Comparison of ENCODE assay signal across 14 mouse cellular contexts in genomic region chr7:141584048-141584841, GRCm38 (mm10). TPM values are rescaled to one million over a fixed set of nuclear protein-coding genes. Genes with fewer than 3 reads are reported as not detected.
A peak's percentile ranks its signal among the peaks of the same experiment; 100 is the strongest.
DNase-seq lines count a peak whose midpoint lies in the region; ATAC-seq and TF ChIP-seq lines count a peak whose summit lies in the region.
"Had no signal": no experiment of that assay in that cellular context is flagged by ENCODE, and none has a peak within 500 bp of the region (broad histone marks: within the 10 kb centered on the region; RNA-seq: fewer than 3 reads in every experiment).

No protein-coding gene starts in this region.

- H3K27ac ChIP-seq in kidney, postnatal 0 days: no peak overlapping the region
- H3K27ac ChIP-seq in MEL (ENCODE audit: control insufficient read depth, low read depth, low read length): no peak overlapping the region
- H3K27ac ChIP-seq in liver, embryonic 13.5 days: peak overlapping the region; percentile 98
- H3K27ac ChIP-seq: hindbrain, embryonic 10.5 days; kidney, embryonic 15.5 days; limb, embryonic 15.5 days had no signal

- TF ChIP-seq POLR2A in MEL (IDR thresholded peaks at IDR 0.05; ENCODE audit: control insufficient read depth in 1 of 2, insufficient read depth in 1 of 2, low read depth in 1 of 2, low read length in 2 of 2, poor library complexity in 1 of 2): no peak

- TF ChIP-seq EP300 in MEL (IDR thresholded peaks at IDR 0.05; ENCODE audit: low read depth in 1 of 2, low read length in 2 of 2): no peak

- no peak for DNase-seq in kidney, postnatal 0 days (ENCODE audit: low spot score)
- DNase-seq in kidney, postnatal 4 days: no peak
- peak; percentile 50 for DNase-seq in MEL (ENCODE audit: low read depth, low spot score)
- peak; percentile 17 for DNase-seq in liver, embryonic 13.5 days
- DNase-seq in gastrocnemius, postnatal 10 days: no peak
- DNase-seq in right cerebral cortex, postnatal 25 days: no peak
- DNase-seq: adrenal gland, adult 8-10 months had no signal

- TF ChIP-seq RAD21 in MEL (IDR thresholded peaks at IDR 0.05; ENCODE audit: low read depth, low read length): no peak

- no peak overlapping the region for H3K4me2 ChIP-seq in kidney, postnatal 0 days (ENCODE audit: low read length)
- H3K4me2 ChIP-seq in liver, embryonic 13.5 days: peak overlapping the region; percentile 63
- H3K4me2 ChIP-seq: heart, embryonic 12.5 days; kidney, embryonic 15.5 days; limb, embryonic 15.5 days had no signal

- WGBS in kidney, postnatal 0 days: 91% methylated on average over 4 of the region's 5 CpGs
- WGBS in liver, embryonic 13.5 days (ENCODE audit: insufficient replicate concordance): 72% methylated on average over 4 of the region's 5 CpGs

- H3K9ac ChIP-seq in kidney, postnatal 0 days (ENCODE audit: low read depth, low read length): no peak overlapping the region
- H3K9ac ChIP-seq in MEL (ENCODE audit: control insufficient read depth, low read depth, low read length, poor library complexity, severe bottlenecking): no peak overlapping the region
- H3K9ac ChIP-seq in liver, embryonic 13.5 days: peak overlapping the region; percentile 72
- H3K9ac ChIP-seq: heart, embryonic 12.5 days; kidney, embryonic 15.5 days; limb, embryonic 15.5 days had no signal

- peak; percentile 34; the same call in 1 of the 2 replicates for TF ChIP-seq CTCF in kidney, postnatal 0 days (IDR thresholded peaks at IDR 0.05; ENCODE audit: low read depth)
- TF ChIP-seq CTCF in E14TG2a.4 (conservative IDR thresholded peaks at IDR 0.05; ENCODE audit: low read length) (peak; percentile 26; the same call in 1 of the 2 replicates), MEL (IDR thresholded peaks at IDR 0.05 in 2 of 3, conservative IDR thresholded peaks at IDR 0.05 in 1 of 3; ENCODE audit: control insufficient read depth in 1 of 3, insufficient read depth in 1 of 3, low read depth in 2 of 3, low read length in 3 of 3, poor library complexity in 1 of 3, severe bottlenecking in 1 of 3) (peak; percentile 36 to 52 (median 37))

- no peak for ATAC-seq in kidney, postnatal 0 days (replicated peaks; ENCODE audit: low FRiP score, low read depth)
- ATAC-seq in liver, embryonic 13.5 days (ENCODE audit: low read depth): no peak

- no peaks in the 10 kb centered on the region for H3K9me3 ChIP-seq in kidney, postnatal 0 days (replicated peaks; ENCODE audit: low read length)
- no peaks in the 10 kb centered on the region for H3K9me3 ChIP-seq in E14TG2a.4 (ENCODE audit: low read length)
- H3K9me3 ChIP-seq in MEL (replicated peaks; ENCODE audit: insufficient read depth, low read length): no peaks in the 10 kb centered on the region
- H3K9me3 ChIP-seq in liver, embryonic 13.5 days (replicated peaks): no peaks in the 10 kb centered on the region
- H3K9me3 ChIP-seq: G1E; heart, embryonic 12.5 days; hindbrain, embryonic 10.5 days; kidney, embryonic 15.5 days; limb, embryonic 15.5 days; megakaryocyte, embryonic 14.5 days had no signal

- H3K4me3 ChIP-seq in kidney, postnatal 0 days (replicated peaks; ENCODE audit: low read depth, low read length): no peak overlapping the region
- no peak overlapping the region for H3K4me3 ChIP-seq in E14TG2a.4 (replicated peaks; ENCODE audit: low read length)
- H3K4me3 ChIP-seq in MEL (ENCODE audit: control insufficient read depth in 1 of 2, insufficient read depth in 1 of 2, low read depth in 2 of 2, low read length in 2 of 2): no peak overlapping the region
- 0 out of 2 replicates have a peak overlapping the region, but pooled peaks have one; percentile 28 for H3K4me3 ChIP-seq in liver, embryonic 13.5 days (replicated peaks)
- H3K4me3 ChIP-seq: heart, embryonic 12.5 days; hindbrain, embryonic 10.5 days; kidney, embryonic 15.5 days; limb, embryonic 15.5 days; megakaryocyte, embryonic 14.5 days had no signal

- H3K36me3 ChIP-seq in kidney, postnatal 0 days (ENCODE audit: insufficient read depth, low read length): no peaks in the 10 kb centered on the region
- H3K36me3 ChIP-seq in E14TG2a.4 (ENCODE audit: insufficient read depth, low read length) (peaks cover 35% of the 10 kb centered on the region), MEL (ENCODE audit: control insufficient read depth in 1 of 2, insufficient read depth in 2 of 2, low read length in 2 of 2) (peaks cover 2 to 3% of the 10 kb centered on the region in 2 experiments; a peak in 3 of 4 replicates)
- peaks cover 27% of the 10 kb centered on the region for H3K36me3 ChIP-seq in liver, embryonic 13.5 days
- H3K36me3 ChIP-seq: G1E had no signal

- H3K4me1 ChIP-seq in kidney, postnatal 0 days (replicated peaks; ENCODE audit: insufficient read depth, low read length): 0 out of 2 replicates have a peak, but pooled peaks cover 5% of the 10 kb centered on the region
- H3K4me1 ChIP-seq in E14TG2a.4 (replicated peaks; ENCODE audit: low read depth, low read length): peaks cover 34% of the 10 kb centered on the region
- H3K4me1 ChIP-seq in MEL (ENCODE audit: control insufficient read depth in 1 of 2, insufficient read depth in 2 of 2, low read length in 2 of 2): peaks cover 0 to 2% of the 10 kb centered on the region in 2 experiments; a peak in 2 of 4 replicates
- peaks cover 96% of the 10 kb centered on the region for H3K4me1 ChIP-seq in liver, embryonic 13.5 days (replicated peaks)
- H3K4me1 ChIP-seq: hindbrain, embryonic 10.5 days; limb, embryonic 15.5 days had no signal

- peaks cover 19% of the 10 kb centered on the region for H3K79me2 ChIP-seq in MEL (ENCODE audit: control insufficient read depth, insufficient read depth, low read length, poor library complexity)

- H3K27me3 ChIP-seq in kidney, postnatal 0 days (ENCODE audit: insufficient read depth, low read length): no peaks in the 10 kb centered on the region
- H3K27me3 ChIP-seq in E14TG2a.4 (ENCODE audit: insufficient read depth, low read length): no peaks in the 10 kb centered on the region
- H3K27me3 ChIP-seq in MEL (ENCODE audit: control insufficient read depth in 1 of 2, insufficient read depth in 2 of 2, low read length in 2 of 2): no peaks in the 10 kb centered on the region
- no peaks in the 10 kb centered on the region for H3K27me3 ChIP-seq in liver, embryonic 13.5 days
- H3K27me3 ChIP-seq: heart, embryonic 12.5 days; kidney, embryonic 15.5 days; limb, embryonic 15.5 days; megakaryocyte, embryonic 14.5 days had no signal

TF ChIP-seq in MEL, 35 proteins besides CTCF, POLR2A, EP300 and RAD21:
- TF ChIP-seq MAZ (IDR thresholded peaks at IDR 0.05; ENCODE audit: low read depth, low read length) (no peak), NRF1 (IDR thresholded peaks at IDR 0.05; ENCODE audit: insufficient read depth, low read depth, low read length, poor library complexity, severe bottlenecking) (no peak), TAL1 (IDR thresholded peaks at IDR 0.05; ENCODE audit: low read length) (no peak), MXI1 (IDR thresholded peaks at IDR 0.05; ENCODE audit: low read depth, low read length) (no peak), POLR2AphosphoS2 (IDR thresholded peaks at IDR 0.05; ENCODE audit: low read length) (no peak), NELFE (IDR thresholded peaks at IDR 0.05; ENCODE audit: low read depth, low read length) (no peak), MYC (IDR thresholded peaks at IDR 0.05; ENCODE audit: low read depth, low read length) (no peak), CHD1 (IDR thresholded peaks at IDR 0.05; ENCODE audit: low read depth, low read length) (no peak), ZMIZ1 (IDR thresholded peaks at IDR 0.05; ENCODE audit: low read depth, low read length) (no peak), RCOR1 (IDR thresholded peaks at IDR 0.05; ENCODE audit: low read depth, low read length) (no peak), USF1 (IDR thresholded peaks at IDR 0.05; ENCODE audit: low read depth, low read length) (no peak), TCF12 (IDR thresholded peaks at IDR 0.05; ENCODE audit: low read depth, low read length) (no peak), KAT2A (conservative IDR thresholded peaks at IDR 0.05; ENCODE audit: low read depth, low read length) (no peak), BHLHE40 (IDR thresholded peaks at IDR 0.05; ENCODE audit: borderline replicate concordance, low read depth, low read length) (no peak), USF2 (IDR thresholded peaks at IDR 0.05; ENCODE audit: borderline replicate concordance in 1 of 2, insufficient read depth in 1 of 2, low read depth in 1 of 2, low read length in 2 of 2) (no peak), MEF2A (IDR thresholded peaks at IDR 0.05; ENCODE audit: extremely low read depth, insufficient replicate concordance, low read depth, low read length, poor library complexity, severe bottlenecking) (no peak), TBP (IDR thresholded peaks at IDR 0.05; ENCODE audit: low read depth, low read length) (no peak), GATA1 (IDR thresholded peaks at IDR 0.05; ENCODE audit: low read depth, low read length) (no peak)

RNA-seq across cellular contexts. Expression of gene Ap2a2, which starts 22.3 kb away (rescaled TPM):
- 56.0 and 64.8 TPM in 2 replicates for polyA plus RNA-seq in kidney, postnatal 0 days (2015; fragmentation: Nextera tagmentation; extraction: Ambion mirVana)
- total RNA-seq in MEL (2012; rRNA removed): 59.5 and 60.6 TPM in 2 replicates
- polyA plus RNA-seq in MEL (2012; ENCODE audit: insufficient read depth in 1 of 2, insufficient read length in 2 of 2, low read depth in 1 of 2, low replicate concordance in 2 of 2, missing spikeins in 1 of 2): 10 to 100 TPM; 34.7 to 67.9 TPM
- polyA plus RNA-seq in liver, embryonic 13.5 days (2015; fragmentation: Nextera tagmentation; extraction: Ambion mirVana): 65.4 and 73.2 TPM in 2 replicates
- total RNA-seq in gastrocnemius, postnatal 10 days (2021): 10 to 100 TPM; 45.1 to 48.9 TPM

RNA-seq across cellular contexts. Expression of gene Chid1, which starts 44.6 kb away (rescaled TPM):
- polyA plus RNA-seq in kidney, postnatal 0 days (2015; fragmentation: Nextera tagmentation; extraction: Ambion mirVana): 30.0 and 33.7 TPM in 2 replicates
- total RNA-seq in MEL (2012; rRNA removed): 36.1 and 36.3 TPM in 2 replicates
- 10 to 100 TPM in 1 of 2 experiments, not detected in 1; 46.7 TPM for polyA plus RNA-seq in MEL (2012; ENCODE audit: insufficient read depth in 1 of 2, insufficient read length in 2 of 2, low read depth in 1 of 2, low replicate concordance in 2 of 2, missing spikeins in 1 of 2)
- polyA plus RNA-seq in liver, embryonic 13.5 days (2015; fragmentation: Nextera tagmentation; extraction: Ambion mirVana): 28.0 and 31.3 TPM in 2 replicates
- 10 to 100 TPM; 22.7 to 22.8 TPM for total RNA-seq in gastrocnemius, postnatal 10 days (2021)

Comparison
In these comparisons a context has a peak if more than half of its experiments do, and no peak if none do; other contexts are left out.
1. DNase-seq: peak in MEL (single experiment) and liver, embryonic 13.5 days (single experiment); none in kidney, postnatal 0 days (single experiment), kidney, postnatal 4 days (0 of 2), gastrocnemius, postnatal 10 days (single experiment) and right cerebral cortex, postnatal 25 days (single experiment).
2. Peak in every context shown above with its lines, with median percentiles within 50 percentile points of each other: CTCF ChIP-seq.